Mouse (Mus musculus): ENCODE measurements around the gene Adgrg3.

Adgrg3 gene

DNA sequence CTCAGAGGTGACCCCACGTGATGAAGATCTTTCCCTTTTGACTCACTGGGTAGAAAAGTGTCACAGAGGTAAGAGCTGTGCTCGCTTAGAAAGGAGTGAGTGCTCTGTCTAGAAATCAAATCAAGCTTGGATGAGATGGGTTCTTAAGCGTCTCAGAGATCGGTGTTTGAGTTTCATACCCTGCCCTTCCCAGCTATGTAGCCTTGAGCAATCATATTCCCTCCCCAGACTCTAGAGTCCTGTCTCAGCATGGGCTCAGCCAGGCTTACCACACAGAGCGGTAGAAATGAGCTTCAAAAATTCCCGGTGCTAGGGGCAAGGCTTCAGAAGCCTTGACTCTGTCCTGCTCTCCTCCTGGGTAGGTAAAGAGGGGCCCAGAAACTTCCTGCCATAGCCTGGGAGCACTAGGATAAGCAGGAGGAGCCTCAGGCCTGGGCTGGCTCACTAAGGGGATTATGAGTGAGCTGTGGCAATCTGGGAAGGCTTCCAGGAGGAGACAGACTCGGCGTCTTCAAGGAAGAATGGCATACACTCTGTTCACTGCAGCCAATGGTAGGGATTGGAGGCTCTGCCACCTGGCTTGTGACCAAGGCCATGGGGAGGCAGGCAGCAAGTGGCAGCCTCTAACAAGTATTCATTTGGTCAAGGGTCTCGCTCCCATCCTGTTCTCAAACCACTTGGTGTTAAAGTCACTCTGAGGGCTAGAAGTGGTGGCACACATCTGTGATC, 24.3 kb upstream of the Adgrg3 start:
- DNase-seq (ENCODE audit: low read depth): no peak

DNA sequence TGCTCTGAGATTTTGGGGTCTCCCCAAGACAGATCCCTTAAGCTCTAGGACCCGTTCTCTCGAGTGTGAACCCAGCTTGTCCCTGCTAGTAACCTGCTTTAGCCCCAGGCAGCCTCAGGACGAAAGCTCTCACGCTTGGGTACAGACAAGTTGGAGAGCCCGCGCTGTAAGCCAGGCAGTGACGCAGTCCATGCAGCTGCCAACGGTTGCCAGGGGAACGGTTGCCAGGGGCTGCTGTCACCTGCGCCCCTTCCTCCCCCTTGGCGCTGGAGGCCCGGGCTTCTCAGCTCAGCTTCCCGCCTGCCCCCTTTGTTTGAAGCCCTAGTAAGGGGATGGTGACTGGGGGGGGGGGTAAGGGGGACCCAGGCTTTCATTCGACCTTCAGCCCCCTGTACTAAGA, 23.5 kb upstream of the Adgrg3 start:
- DNase-seq (ENCODE audit: low read depth): no peak

DNA sequence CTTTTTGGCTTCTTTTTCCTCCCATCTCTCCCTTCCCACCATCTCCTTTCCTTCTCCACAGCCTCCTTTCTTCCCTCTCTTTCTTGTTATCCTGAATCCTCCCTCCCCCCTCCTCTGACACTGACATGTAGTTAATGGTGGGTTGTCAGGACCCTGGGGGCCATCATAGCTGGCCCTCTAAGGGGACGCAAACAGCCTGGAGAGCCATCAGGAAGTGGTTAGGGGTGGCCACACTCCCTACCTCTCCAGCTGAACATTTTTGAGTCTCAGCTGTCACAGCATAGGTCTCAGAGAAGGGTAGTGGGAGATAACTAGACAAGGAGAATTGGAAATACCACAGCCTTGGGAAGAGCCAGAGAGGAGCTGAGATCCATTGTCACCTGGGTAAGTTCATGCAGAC, 23.0 kb upstream of the Adgrg3 start:
- DNase-seq (ENCODE audit: low read depth): no peak

DNA sequence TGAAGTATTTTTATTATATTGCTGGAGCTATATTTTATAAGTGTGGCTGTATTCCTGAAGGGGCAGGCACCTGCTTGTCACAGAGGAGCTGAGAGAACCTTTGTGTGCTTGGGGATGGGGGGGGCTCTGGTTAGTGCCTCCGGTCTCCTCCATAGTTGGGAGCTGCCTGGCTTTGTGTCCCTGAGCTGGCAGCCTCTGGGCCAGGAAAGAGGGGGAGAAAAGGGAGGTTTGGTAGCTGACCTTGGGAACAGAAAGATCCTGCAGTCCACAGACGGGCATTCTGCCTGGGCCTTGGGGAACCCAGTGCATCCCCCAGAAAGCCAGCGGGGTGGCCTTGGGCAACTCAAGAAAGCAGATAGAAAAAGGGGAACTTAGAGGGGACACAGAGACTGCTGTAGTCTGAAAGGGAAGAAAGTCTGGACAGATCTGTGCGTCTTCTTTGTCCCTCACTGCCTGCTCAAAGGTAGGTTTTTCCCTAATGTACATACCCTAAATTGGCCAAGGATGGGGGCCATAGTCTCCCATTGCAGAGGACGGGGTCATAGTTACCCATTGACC, 22.1 kb upstream of the Adgrg3 start:
- no peak for DNase-seq (ENCODE audit: low read depth)

DNA sequence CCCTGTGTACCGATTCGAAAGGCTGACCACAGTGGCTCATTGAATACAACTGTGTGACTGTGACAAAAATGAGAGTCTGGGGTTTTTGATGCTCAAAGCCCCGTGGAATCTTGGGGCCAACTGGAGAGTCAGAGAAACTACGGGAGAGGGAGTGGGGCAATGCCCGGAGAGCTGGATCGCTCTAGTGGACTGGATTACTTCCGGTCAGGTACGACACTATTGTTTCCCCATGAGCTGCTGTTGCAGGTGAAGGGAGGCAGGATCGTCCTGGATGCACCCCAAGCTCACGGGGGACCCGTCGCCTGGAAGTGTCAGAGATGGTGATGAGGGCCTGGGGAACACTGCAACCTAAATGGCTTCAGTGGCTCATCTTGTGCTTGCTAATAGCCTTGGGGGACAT, 21.5 kb upstream of the Adgrg3 start:
- DNase-seq (ENCODE audit: low read depth): no peak

DNA sequence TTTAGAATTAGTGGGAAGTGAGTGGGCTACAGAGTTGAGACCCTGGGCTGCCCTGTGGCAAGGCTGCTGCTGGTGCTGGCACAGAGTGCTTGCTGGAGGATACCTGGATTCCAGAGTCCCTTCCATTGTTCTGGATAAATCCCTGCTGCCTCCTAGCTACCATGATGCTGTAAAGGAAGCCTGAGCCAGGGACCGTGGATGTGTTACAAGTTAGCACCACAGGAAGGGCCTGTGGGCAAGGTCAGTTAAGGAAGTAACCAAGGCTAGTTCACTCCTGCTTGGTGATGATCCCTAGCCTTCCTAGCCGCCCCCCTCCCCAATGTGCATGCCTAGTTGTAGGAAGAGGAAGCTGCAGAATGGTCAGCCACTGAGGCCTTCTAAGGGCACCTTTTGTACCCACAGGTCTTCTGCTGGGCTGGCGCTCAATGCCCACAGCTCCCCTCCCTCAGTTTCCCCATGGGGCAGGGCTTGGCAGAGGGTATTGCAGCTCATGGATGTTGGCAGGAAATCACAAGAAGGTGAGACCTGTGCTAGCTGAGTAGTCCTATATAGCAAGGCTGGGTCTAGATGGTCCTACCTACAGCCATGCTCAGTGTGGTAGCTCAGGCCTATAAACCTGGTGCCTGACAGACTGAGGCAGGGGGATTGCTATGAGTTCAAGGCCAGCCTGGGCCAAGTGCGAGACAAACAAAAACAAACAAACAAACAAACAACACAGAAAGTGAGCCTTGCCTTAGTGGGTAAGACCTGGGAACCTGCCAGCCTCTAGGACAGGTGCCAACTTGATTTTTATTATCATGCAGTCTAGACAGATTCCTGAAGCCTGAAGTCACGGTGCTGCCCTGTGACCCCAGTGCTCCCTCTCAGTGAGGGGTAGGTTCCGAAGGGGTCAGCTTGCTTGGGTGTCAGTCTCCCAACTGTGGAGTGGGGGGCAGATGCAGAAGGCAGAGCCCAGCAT, 20.3 kb upstream of the Adgrg3 start:
- no peak for DNase-seq (ENCODE audit: low read depth)

DNA sequence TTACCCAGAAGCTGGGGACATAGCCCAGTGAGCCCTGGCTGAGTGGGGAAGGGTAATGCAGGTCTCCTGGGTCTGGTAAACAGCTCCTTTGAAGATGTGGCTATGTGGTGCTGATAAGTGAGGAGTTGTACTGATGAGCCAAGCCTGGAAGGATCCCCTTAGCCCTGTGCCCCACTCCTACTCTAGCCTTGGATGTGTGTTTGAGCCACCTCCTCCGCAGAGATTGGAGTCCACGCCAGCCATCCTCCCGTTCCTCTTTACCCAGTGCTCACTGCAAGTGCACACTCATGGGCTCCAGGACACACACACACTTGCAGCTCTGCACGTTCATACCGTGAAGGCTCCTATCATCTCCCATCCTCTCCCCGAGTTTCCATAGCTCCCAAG, 19.6 kb upstream of the Adgrg3 start:
- DNase-seq (ENCODE audit: low read depth): no peak

DNA sequence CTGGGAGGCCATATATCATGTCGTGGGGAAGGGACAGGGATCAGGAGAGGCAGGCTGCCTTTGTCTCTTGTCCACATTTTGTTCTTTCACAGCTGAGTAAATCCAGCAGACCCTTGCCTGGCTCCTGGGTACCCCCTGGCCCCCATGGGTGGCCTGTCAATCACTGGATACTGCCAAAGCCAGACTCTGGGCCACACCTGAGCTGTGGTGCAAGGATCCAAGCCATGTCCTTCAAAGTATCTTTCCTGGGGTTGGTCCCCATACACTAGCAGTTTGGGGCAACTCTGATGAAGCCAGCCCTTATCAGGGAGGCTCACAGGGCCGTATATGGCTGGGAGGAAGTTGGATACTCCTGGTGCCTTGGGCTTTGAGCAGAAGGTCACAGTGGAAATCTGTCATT, 19.1 kb upstream of the Adgrg3 start:
- no peak for DNase-seq (ENCODE audit: low read depth)

DNA sequence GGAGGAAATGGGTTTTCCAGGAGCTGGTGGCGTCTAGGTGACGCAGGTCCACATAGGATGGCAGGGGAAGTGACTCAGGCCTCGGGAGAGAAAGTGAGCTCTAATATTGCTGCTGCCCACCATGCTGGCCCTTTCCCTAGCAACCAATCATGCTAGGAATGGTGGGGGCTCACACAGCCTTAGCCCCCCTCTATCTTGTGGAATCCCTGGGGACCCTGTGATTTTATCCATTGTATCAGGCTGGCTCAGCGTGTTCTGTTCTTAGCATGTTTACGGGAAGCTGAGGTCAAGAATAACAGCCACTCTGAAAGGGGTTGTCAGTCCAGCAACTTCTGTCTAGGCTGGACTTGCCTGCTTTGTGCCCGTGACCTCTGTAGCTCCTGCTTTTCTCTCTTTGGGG, 18.5 kb upstream of the Adgrg3 start:
- DNase-seq (ENCODE audit: low read depth): no peak

DNA sequence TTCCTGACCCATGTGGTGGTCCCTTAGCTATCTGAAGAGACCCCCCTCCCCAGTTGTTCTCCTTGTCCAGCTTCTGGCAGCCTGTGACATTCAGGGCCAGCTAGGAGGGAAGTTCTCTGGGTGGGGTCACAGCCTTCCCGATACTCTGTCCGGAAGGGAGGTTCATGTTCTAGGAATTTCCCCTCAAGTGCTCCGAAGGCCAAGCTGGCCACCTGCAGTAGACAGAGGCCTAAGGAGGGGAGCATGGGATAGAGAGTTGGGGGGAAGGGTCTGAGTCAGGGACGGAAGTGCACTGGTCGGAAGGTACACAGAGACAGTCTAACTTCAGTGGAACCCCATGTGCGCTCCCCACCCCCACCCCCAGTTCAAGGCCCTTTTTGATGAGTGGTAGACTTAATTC, 17.5 kb upstream of the Adgrg3 start:
- no peak for DNase-seq (ENCODE audit: low read depth)

DNA sequence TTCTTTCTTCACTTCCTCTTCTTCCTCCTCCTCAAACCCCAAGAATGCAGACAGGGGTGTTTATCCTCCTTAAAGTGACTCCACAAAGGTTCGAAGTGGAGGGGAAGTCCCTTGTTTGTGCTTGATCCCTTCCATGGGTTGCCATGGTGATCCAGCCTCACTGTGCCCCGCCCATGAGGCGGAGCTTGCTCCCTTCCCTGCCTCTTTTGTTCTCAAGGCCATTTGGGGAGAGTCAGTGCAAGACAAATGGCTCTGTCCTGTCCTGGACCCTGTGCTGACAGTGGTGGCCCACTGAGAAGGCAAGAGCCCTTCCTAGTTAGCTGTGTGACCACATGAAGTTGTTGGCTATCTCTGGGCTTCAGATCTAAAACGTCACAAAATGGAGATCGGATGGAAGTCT, 16.8 kb upstream of the Adgrg3 start:
- peak; percentile 87 for DNase-seq (ENCODE audit: low read depth)

DNA sequence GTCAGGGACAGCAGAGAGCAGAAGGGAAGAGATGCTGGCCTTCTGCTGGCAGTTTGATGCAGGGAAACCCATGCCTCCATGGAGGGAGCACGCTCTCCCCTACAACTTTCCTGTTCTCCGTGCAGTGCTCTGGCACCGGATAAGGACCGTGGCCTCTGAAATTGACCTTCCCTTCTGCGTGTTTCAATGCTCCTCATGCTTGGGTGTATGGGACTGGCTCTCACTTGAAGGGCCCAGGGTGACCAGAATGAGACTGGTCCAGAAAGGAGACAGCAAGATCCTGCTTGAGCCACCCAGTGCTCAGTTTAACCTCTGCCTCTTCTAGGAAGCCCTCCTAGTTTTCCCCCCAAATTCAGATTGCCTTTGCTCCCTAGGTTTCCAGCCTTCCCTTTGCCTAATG, 16.3 kb upstream of the Adgrg3 start:
- no peak for DNase-seq (ENCODE audit: low read depth)

DNA sequence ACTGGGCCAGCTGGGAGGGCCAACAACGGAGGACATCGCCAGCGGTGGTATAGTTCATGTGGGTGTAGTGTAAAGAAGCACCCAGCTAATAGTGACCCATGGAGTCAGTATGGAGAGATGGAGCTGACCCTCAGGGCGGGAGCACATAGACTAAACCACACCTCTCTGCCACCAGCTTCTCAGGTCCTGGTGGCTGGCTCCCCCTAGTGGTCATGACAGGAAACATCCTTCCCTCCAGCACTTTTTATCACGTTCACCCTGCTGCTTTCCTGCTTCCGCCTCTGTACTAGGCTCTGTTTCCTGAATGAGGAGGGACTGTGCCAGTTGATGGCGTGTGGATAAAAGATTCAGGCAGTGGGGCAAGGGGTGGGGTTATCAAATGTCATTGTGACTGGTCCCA, 15.8 kb upstream of the Adgrg3 start:
- DNase-seq (ENCODE audit: low read depth): peak; percentile 84

DNA sequence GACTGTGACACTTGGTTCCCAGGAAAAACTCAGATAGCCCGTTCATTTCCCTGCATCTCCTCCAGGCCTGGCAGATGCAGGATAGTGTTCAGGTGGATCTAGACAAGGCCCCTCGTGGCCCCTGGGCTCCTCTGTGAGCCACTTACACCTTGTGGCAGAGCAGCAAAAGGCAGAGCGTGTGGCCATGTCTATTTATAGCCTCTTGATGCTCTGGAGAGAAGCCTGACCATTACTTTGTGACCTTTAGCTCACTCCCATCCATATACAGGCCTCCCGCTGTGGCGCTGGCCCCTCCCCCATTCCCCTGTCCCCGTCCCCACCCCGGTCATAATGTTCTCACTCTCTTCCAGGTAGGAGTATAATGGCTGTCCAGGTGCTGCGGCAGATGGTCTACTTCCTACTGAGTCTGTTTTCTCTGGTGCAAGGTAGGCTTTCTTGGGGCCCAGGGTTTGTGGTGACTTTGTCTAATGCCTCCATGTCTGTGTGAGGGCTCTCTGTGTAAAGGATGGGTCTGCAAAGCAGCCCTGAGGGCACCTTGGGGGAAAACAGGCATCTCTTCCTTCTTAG, 15.3 kb upstream of the Adgrg3 start:
- no peak for DNase-seq (ENCODE audit: low read depth)

DNA sequence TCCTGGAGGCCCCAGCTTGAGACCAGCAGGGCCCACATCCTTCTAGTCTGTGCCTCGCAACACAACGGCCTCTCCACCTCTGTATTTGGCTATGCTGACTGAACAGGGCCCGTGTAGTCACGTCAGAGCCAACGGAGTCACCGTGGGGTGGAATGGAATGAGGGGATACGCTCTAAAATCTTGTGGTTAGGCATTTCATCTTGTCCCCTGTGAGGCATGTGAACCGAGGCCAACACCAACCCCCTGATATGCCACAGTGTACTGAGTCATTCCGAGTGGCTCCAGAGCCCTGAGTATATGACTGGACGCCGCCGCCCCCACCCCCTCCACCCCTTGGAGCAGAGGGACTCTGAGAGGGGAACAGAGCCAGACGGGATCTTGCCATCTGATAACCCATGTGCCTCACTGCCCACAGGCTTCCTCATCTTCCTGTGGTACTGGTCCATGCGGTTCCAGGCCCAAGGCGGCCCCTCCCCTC, 5.0 kb upstream of the Adgrg3 start:
- DNase-seq (ENCODE audit: low read depth): no peak

DNA sequence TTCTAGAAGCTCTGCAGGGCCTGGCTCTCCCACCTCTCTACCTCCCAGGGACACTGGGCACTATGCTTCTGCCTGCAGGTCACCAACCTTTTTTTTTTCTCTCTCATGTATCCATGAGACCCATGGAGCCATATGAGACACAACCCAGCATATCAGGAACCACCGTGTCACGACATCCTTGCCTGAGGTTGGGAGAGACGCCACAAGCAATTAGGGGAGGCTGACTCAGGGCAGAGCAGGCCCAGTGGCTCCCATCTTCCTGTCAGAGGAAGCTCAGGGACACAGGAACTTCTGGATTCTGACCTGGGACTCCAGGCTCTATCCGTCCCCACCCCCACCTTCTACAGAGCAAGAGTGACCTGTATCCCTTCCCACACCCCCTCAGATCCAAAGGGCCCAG, 1.6 kb upstream of the Adgrg3 start:
- no peak for DNase-seq (ENCODE audit: low read depth)

DNA sequence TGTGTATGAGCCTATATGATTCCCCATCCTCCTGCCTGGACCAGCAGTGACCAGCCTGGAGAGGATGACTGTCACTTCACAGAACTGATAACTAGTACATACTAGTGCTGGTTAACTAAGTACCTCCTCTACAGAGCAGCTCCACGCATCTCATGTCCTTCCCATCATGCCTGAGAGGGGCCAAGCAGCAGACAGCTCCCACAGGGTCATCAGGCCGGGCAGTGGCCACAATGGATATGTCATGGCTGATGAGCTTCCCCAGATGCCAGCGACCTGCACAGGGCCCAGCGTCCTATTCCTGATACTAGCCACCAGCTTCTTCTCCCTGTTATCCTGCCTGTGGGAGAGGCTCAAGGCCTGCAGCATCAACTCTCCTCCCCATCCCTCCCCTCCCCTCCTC, 808 bp upstream of the Adgrg3 start:
- DNase-seq (ENCODE audit: low read depth): no peak

DNA sequence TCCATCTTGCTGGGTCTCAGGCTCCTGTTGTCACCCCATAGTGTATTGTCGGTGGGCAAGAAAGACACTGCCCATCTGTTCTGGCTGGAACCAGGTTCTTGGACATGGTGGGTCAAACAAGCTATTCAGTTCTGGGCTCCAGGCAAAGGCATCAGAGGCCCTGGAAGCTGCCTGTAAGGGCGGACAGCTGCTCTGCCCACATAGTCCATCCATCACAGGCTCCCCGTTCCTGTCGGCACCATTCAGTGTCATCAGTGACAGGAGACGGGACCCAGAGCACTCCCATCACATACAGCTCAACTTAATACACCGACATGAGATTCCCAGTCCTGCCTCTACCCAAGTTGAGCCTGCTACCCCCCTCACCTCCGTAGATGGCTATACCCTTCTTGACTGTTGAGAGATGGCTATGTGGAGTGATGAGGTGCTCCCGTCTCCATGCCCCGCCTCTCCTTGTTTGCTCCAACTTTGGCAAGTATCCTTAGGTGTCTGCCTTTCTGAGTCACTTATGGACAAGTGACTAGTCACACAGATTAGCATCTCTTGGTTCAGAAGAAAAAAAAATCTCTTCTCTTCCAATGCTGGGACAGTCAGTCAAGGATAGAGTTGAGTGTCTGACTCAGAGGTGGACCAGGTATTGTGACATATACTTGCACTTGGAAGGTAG, 610 bp downstream of the Adgrg3 start:
- no peak for DNase-seq (ENCODE audit: low read depth)

DNA sequence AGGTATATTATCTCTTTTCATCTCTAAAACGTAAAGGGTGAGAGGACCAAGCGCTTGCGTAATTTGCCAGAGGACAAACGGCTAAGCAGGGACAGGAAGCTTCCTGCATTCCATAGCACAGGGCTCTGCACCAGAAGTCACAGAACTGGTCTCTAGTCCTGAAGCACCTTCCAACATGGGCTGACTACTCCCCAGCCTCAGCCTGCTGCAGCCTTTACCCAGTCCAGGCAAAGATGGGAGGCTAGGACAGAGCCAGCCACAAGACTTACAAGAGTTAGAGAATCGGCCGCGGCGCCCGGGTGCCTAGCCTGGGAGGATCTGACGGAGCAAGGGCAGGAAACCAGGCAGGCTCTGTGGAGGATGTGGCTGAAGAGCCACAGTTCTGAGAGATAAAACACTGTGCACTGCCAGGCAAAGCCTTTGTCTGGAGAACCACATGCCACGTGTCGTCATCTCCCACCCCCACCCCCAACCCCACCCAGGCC, 2.8 kb downstream of the Adgrg3 start:
- DNase-seq (ENCODE audit: low read depth): peak; percentile 62

DNA sequence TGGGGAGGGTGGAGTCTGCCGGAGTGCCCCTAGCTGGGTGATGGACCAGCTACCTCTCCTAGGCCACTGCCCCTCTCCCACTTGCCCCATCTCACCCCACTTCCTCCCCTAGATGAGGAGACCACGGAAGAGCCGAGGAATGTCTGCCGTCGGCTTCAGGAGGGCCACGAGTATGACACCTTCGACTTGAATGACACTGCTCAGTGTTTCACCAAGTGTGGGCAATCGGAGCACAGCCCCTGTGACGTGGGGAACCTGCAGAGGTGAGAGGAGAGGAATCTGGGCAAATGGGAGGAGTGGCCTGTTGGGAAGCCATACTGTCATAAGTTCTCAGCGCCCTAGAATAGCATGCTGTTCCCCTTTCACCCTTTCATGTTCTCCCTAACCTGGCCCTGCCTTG, 3.3 kb downstream of the Adgrg3 start:
- no peak for DNase-seq (ENCODE audit: low read depth)

DNA sequence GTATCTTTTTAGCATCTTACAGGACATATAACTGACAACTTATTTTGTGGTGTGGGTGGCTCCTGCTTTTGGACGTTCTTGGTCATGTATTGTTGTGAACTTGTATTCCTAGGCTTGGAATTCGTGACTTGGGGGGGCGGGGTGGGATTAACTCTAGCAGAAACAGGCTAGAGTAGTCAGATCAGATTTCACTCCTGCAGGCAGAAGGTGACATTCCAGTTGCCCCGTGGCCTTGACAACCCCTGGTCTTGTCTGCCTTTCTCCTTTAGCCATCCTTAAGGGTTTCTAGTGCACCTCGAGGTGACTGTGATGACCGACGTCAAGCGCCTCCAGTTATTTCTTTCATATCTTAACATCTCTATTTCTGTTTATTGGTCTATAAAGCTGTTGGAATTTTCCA, 5.7 kb downstream of the Adgrg3 start:
- no peak for DNase-seq (ENCODE audit: low read depth)

DNA sequence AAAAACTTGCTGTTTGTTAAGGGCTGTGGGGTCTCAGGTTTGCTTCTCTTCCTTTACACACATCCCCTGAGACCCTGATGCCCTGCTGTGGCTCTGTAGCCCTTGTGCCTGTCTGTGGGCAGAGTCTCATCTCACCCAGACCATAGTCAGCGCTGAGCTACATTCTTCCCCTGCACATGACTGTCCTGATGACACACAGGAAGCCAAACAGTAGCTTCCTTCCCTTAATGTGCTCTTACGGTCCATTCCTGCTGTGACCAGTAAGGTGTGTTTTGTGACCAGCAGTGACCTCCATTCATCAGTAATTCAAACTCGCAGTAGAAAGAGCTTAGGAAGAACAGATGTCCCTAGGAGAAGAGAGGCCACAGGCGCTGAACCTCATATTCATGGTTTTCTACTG, 6.9 kb downstream of the Adgrg3 start:
- no peak for DNase-seq (ENCODE audit: low read depth)

Measured in c-Kit-positive CD71-negative TER-119-negative erythroid progenitor cells, embryonic 14.5 days (primary cell).